Mouse (Mus musculus): ENCODE measurements around the gene Dnah8.

Gene Dnah8

DNA sequence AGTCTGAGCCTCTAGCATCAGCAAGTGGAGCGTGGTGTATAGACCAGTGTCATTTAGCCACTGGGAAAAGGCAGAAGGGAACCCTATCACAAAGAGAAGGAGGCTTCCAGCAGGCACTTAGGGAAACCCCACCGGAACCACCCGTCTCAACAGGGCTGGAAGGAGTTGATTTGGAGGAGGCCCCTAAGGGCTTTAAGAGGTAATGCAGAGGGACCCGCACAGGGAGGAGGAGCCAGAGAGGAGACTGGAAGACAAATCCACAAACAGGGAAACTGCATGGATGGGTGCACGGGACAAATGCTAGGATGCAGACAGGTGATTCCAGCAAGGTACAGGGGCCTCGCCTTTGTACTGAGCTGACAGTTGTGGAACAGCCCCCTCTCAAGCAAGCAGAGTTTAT is 126.1 kb downstream of the Dnah8 start:
- DNase-seq (ENCODE audit: low spot score): no peak

- no peak for DNase-seq (ENCODE audit: low spot score)
These were observed 128.2 kb downstream of the Dnah8 start for GRCm38 (mm10) chr17:30752370-30752818.

DNA sequence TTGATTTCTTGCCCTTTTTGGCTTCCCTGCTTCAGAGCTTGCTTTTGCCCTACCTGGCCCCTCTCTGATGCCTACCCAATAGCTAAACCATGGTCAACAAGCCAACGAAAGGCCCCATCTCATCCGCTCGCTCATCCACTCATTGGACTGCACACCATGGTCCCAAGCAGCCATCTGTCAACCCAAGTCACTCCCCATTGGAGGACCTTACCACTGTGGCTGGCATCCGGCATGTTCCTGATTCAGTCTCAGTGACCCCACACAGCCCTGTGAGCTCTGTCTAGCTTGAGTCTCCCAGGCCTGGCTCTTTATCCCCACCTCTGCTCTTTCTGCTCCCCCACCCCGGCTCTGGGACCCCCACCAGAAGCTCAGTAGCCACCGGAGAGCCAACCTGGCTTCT is 129.0 kb downstream of the Dnah8 start:
- no peak for DNase-seq (ENCODE audit: low spot score)

DNA sequence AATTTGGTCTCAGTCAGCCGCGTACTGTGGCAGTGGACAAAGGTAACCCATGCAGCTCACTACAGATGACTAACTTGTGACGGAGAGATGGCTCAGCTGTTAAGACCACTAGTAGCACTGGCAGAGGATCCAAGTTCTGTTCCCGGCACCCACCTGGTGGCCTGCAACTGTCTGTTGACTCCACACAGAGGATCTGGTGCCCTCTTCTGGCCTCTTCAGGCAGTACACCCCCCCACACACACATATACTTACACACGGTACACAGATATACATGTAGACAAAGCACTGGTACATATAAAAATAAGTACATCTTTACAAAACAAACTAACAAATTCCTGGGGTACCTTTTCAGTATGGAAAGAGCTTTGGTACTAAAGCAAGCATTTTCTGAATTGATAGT is 132.6 kb downstream of the Dnah8 start:
- no peak for DNase-seq (ENCODE audit: low spot score)

DNA sequence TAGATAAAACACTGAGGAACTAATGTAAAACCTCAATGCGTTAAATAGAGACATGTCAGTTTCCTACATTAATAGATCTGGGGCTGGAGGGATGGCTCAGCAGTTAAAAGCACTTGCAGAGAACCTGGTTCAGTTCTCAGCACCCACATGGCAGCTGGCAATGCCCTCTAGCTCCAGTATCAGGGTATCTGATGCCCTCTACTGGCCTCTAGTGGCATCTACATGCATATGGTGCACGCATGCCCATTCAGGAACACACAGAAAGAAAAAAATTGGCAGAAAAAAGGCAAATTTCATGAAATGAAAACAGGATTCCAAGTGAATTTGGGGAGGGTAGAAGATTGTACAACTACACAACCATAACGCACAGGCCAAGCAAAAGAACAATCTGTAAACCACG is 136.2 kb downstream of the Dnah8 start:
- DNase-seq (ENCODE audit: low spot score): no peak

DNA sequence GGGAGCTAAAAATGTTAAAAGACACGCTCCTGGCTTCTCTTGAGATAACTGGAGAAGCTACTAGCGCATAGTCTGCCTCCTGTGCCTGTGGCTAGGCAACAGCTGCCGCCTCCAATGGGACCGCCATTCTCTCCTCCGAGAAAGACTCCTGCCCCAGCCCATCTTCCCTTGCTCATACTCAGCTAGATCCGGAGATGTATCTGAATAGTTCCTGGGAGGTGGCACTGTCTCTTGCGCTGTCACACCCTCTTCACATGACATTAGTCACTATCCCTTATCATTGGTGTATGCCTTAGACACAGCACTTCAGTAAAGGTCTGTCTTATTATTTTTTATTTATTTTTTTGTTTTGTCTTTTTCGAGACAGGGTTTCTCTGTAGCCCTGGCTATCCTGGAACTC is 140.1 kb downstream of the Dnah8 start:
- DNase-seq (ENCODE audit: low spot score): no peak

DNA sequence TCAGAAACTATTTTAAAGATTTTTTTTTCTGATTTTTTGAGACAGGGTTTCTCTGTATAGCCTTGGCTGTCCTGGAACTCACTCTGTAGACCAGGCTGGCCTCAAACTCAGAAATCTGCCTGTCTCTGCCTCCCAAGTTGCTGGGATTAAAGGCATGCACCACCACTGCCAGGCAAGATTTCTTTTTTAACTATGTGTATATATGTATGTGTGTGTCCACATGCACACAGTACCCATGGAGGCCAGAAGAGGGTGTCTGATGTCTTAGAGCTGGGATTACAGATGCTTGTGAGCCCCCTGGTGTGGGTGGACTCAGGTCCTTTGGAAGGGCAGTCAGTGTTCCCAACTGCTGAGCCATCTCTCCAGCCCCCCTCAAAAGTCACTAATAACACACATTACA is 150.3 kb downstream of the Dnah8 start:
- DNase-seq (ENCODE audit: low spot score): no peak

GRCm38 (mm10) chr17:30775096-30775495 is 150.9 kb downstream of the Dnah8 start:
- DNase-seq (ENCODE audit: low spot score): no peak

GRCm38 (mm10) chr17:30781046-30781445 is 156.9 kb downstream of the Dnah8 start:
- no peak for DNase-seq (ENCODE audit: low spot score)

DNA sequence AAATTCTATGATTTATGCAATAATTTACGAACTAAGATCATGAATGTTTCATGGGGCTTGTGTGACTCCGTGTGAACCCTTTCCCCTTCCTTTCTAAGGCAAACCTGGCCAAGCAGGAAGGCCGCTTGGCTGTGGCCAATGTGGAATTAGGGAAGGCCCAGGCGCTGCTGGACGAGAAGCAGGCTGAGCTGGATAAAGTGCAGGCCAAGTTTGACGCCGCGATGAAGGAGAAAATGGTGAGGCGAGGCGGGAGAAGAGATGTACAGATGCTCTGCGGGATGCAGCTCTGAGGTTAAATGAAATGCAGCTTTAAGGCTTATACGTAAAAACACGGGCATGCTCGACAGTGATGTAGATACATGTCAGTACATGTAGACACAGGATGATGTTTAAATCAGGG is 158.1 kb downstream of the Dnah8 start:
- DNase-seq (ENCODE audit: low spot score): no peak

GRCm38 (mm10) chr17:30788361-30788760 is 164.2 kb downstream of the Dnah8 start:
- no peak for DNase-seq (ENCODE audit: low spot score)

DNA sequence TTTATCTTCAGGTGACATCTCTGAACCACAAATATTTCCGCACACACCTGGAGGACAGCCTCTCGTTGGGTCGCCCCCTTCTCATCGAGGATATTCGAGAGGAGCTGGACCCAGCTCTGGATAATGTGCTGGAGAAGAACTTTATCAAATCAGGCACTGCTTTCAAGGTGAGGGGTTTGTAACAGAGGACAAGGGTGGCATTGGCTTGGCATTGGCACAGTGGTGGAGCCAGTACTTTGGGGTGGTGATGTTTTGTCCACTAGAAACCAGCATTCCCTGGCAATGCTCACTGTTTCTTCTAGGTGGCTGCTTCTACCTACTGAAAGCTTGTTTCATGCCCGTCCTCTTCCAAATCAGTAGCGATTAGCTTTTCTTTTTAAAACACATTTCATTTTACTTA is 166.7 kb downstream of the Dnah8 start:
- DNase-seq (ENCODE audit: low spot score): no peak

DNA sequence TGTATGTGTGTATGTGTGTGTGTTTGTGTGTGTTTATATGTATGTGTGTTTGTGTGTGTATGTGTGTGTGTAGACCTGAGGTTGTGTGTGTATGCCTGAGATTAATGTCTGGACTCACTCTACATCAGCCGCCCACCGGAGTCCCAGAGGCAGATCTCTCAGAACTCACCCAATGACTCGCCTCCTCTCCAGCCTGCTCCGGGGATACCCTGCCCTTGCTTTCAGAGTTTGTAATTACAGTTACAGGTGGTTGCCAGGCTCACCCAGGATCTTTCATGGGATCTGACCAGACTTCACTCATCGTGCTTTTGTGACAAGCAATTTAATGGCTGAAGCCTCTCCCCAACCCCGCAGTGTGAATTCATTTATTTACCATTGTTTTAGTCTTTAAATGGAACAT is 168.2 kb downstream of the Dnah8 start:
- DNase-seq (ENCODE audit: low spot score): no peak

DNA sequence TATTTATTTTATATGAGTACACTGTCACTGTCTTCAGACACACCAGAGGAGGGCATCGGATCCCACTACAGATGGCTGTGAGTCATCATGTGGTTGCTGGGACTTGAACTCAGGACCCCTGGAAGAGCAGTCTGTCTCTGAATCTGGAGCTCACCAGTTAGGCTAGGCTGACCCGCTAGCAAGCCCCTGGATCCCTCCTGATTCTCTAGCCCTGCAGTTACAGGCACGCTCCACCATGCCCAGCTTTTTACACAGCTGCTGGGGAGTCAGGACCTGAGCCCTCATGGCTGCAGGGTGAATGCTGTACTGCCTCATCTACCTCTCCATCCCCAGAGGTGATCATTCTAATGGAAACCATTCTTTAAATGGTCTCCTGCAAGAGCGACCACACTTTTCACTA is 172.5 kb downstream of the Dnah8 start:
- DNase-seq (ENCODE audit: low spot score): no peak

GRCm38 (mm10) chr17:30800261-30800985 is 176.3 kb downstream of the Dnah8 start:
- no peak for DNase-seq (ENCODE audit: low spot score)

- DNase-seq (ENCODE audit: low spot score): no peak
These were observed 179.5 kb downstream of the Dnah8 start for GRCm38 (mm10) chr17:30803668-30804067.

- no peak for DNase-seq (ENCODE audit: low spot score)
These were observed 180.8 kb downstream of the Dnah8 start for GRCm38 (mm10) chr17:30804955-30805354.

DNA sequence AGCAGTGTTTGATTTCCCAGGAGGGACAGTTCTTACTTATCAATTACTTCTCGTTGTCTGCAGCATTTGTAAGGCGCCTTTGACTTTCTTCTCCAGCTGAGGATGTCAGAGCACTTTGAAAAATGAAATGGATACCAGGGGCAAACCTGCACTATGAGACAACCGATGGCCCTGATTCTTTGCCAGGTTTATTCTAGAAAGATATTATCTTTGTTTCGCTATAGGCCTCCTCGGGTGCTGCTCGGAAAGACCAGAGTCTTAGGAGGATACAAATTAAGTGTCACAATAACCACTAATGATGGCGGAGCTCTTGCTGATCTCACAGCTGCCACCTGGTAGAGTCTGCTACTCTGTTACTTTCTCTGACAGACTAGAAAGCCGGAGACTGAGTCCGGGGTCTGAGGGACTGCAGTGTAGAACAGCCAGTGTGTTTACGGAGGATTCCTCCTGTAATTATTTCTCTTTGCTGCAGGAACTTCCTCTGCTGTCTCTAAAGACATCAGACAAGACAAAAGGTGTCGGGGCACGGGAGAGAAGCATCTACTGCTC is 181.4 kb downstream of the Dnah8 start:
- DNase-seq (ENCODE audit: low spot score): no peak

GRCm38 (mm10) chr17:30808866-30809660 is 184.9 kb downstream of the Dnah8 start:
- DNase-seq (ENCODE audit: low spot score): no peak

- no peak for DNase-seq (ENCODE audit: low spot score)
These were observed 185.9 kb downstream of the Dnah8 start for GRCm38 (mm10) chr17:30809926-30810660.

GRCm38 (mm10) chr17:30818543-30818942 is 194.4 kb downstream of the Dnah8 start:
- no peak for DNase-seq (ENCODE audit: low spot score)

- no peak for DNase-seq (ENCODE audit: low spot score)
These were observed 195.0 kb downstream of the Dnah8 start for GRCm38 (mm10) chr17:30819134-30819533.

DNA sequence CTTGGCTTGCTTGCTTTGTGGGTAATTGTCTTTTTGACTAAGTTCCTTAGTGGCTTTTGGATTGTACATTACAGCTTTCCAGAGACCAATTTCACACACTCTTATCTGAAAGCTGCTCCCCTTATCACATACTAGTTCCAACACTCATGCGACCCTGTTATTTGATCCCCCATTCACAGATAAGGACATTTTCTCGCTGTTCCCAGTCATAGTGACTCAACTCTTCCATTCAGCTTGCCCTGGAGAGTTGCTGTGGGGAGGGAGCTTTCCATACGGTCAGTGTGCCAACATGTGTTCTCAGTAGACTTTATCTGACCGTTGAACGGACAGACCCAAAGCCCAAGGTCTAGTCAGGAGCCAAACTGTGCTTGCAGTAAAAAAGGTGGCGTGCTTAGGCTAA is 197.0 kb downstream of the Dnah8 start:
- no peak for DNase-seq (ENCODE audit: low spot score)
